In genomic region chr5:34210279-34210678, GRCm38 (mm10) we compare ENCODE assay signal across 8 mouse cellular contexts. TPM values are rescaled to one million over a fixed set of nuclear protein-coding genes. Genes with fewer than 3 reads are reported as not detected.
DNase-seq lines count a peak whose midpoint lies in the region; ATAC-seq and TF ChIP-seq lines count a peak whose summit lies in the region.

No protein-coding gene starts in this region.

- no peaks in the 10 kb centered on the region for H3K36me3 ChIP-seq in C2C12 (ENCODE audit: control insufficient read depth, insufficient read depth)
- no peaks in the 10 kb centered on the region for H3K36me3 ChIP-seq in liver, adult 2 months (ENCODE audit: control insufficient read depth, insufficient read depth, low read length)
- no peaks in the 10 kb centered on the region for H3K36me3 ChIP-seq in stomach, embryonic 15.5 days

- H3K9ac ChIP-seq in liver, adult 2 months (ENCODE audit: low read depth, low read length): no peak overlapping the region
- no peak overlapping the region for H3K9ac ChIP-seq in stomach, embryonic 15.5 days

- H3K27ac ChIP-seq in liver, adult 2 months (replicated peaks; ENCODE audit: insufficient read depth, low read depth, low read length): no peak overlapping the region
- H3K27ac ChIP-seq in stomach, embryonic 15.5 days: no peak overlapping the region

- peaks cover 32% of the 10 kb centered on the region for H3K27me3 ChIP-seq in C2C12 (ENCODE audit: control insufficient read depth, insufficient read depth, insufficient read length)
- H3K27me3 ChIP-seq in liver, adult 2 months (ENCODE audit: control insufficient read depth, insufficient read depth, low read length): no peaks in the 10 kb centered on the region
- H3K27me3 ChIP-seq in stomach, embryonic 15.5 days (replicated peaks): no peaks in the 10 kb centered on the region

- no peak for TF ChIP-seq POLR2A in liver, adult 2 months (IDR thresholded peaks at IDR 0.05; ENCODE audit: extremely low read depth, insufficient read depth, low read length)

- no peaks in the 10 kb centered on the region for H3K4me1 ChIP-seq in liver, adult 2 months (ENCODE audit: control insufficient read depth, insufficient read depth, low read length)
- no peaks in the 10 kb centered on the region for H3K4me1 ChIP-seq in stomach, embryonic 15.5 days

- H3K79me2 ChIP-seq in C2C12 (ENCODE audit: control insufficient read depth, insufficient read depth): no peaks in the 10 kb centered on the region
- no peaks in the 10 kb centered on the region for H3K79me2 ChIP-seq in liver, adult 2 months (ENCODE audit: control insufficient read depth, insufficient read depth, low read length)

- no peaks in the 10 kb centered on the region for H3K9me3 ChIP-seq in stomach, embryonic 15.5 days

- peak; percentile 72 to 75 for DNase-seq in adrenal gland, adult 18-20 months (ENCODE audit: low spot score in 2 of 2)
- peak; percentile 48 for DNase-seq in embryo, embryonic 11.5 days (ENCODE audit: low read depth, low spot score)
- peak; percentile 81 to 87 for DNase-seq in heart, adult 18-20 months
- peak; percentile 76 for DNase-seq in kidney, adult 9 months
- DNase-seq in liver, adult 2 months (ENCODE audit: extremely low read depth, low read depth, low spot score): peak; percentile 68
- peak; percentile 73 to 81 for DNase-seq in natural killer cell, adult 2 months (ENCODE audit: low spot score in 2 of 2)

- TF ChIP-seq CTCF in C2C12 (IDR thresholded peaks at IDR 0.05; ENCODE audit: control insufficient read depth, insufficient read depth, insufficient read length): peak; percentile 78
- peak; percentile 97 for TF ChIP-seq CTCF in liver, adult 2 months (IDR thresholded peaks at IDR 0.05; ENCODE audit: low read depth, low read length)

- WGBS in liver, adult 2 months: 0% methylated on average over 1 of the region's 1 CpGs
- WGBS in stomach, embryonic 15.5 days: 0% methylated on average over 1 of the region's 1 CpGs

- no peak overlapping the region for H3K4me3 ChIP-seq in C2C12 (ENCODE audit: insufficient read depth, poor library complexity, severe bottlenecking)
- H3K4me3 ChIP-seq in liver, adult 2 months (ENCODE audit: insufficient read depth, low read depth, low read length): no peak overlapping the region
- no peak overlapping the region for H3K4me3 ChIP-seq in stomach, embryonic 15.5 days (replicated peaks)

- H3K4me2 ChIP-seq in stomach, embryonic 15.5 days: no peak overlapping the region

- peak; percentile 85 for ATAC-seq in stomach, embryonic 15.5 days (ENCODE audit: insufficient read depth, low FRiP score, low read depth)

- no peaks in the 10 kb centered on the region for H3K79me3 ChIP-seq in C2C12 (ENCODE audit: low read depth)

- H3ac ChIP-seq in C2C12 (ENCODE audit: control insufficient read depth, insufficient read length, low read depth): no peak overlapping the region

TF ChIP-seq in C2C12, 6 proteins besides CTCF, POLR2A, EP300 and RAD21:
- TF ChIP-seq CEBPB (IDR thresholded peaks at IDR 0.05; ENCODE audit: low read depth) (no peak), MYOG (IDR thresholded peaks at IDR 0.05; ENCODE audit: control insufficient read depth, extremely low read depth, insufficient read length) (no peak), USF1 (IDR thresholded peaks at IDR 0.05; ENCODE audit: low read depth) (no peak), MAX (IDR thresholded peaks at IDR 0.05) (peak; percentile 54), FOSL1 (IDR thresholded peaks at IDR 0.05; ENCODE audit: insufficient read depth, low read length, poor library complexity, severe bottlenecking) (no peak)
TF ChIP-seq in C2C12: peak in this region for 1.

RNA-seq across cellular contexts. Expression of gene Mxd4, which starts 22.8 kb away (rescaled TPM):
- 15.3 TPM for polyA plus RNA-seq in C2C12 (2012; fragmentation: generic; extraction: Trizol)
- total RNA-seq in adrenal gland, adult 18-20 months (2021): 100 to 1,000 TPM; 108 to 114 TPM
- 10 to 100 TPM; 68.7 to 77.8 TPM for total RNA-seq in heart, adult 18-20 months (2021)
- 43.6 and 53.5 TPM in 2 replicates for total RNA-seq in liver, adult 2 months (2014; rRNA removed)
- polyA plus RNA-seq in liver, adult 2 months (2012; rRNA removed): 111 and 125 TPM in 2 replicates
- polyA plus RNA-seq in stomach, embryonic 15.5 days (2015; fragmentation: Nextera tagmentation; extraction: Ambion mirVana): 28.7 and 34.7 TPM in 2 replicates

RNA-seq across cellular contexts. Expression of gene Haus3, which starts 41.0 kb away (rescaled TPM):
- 7.3 TPM for polyA plus RNA-seq in C2C12 (2012; fragmentation: generic; extraction: Trizol)
- 1 to 10 TPM; 8.3 to 9.3 TPM for total RNA-seq in adrenal gland, adult 18-20 months (2021)
- 1 to 10 TPM; 5.3 TPM for total RNA-seq in heart, adult 18-20 months (2021)
- 3.9 and 4.0 TPM in 2 replicates for total RNA-seq in liver, adult 2 months (2014; rRNA removed)
- polyA plus RNA-seq in liver, adult 2 months (2012; rRNA removed): 0.17 and 0.27 TPM in 2 replicates
- polyA plus RNA-seq in stomach, embryonic 15.5 days (2015; fragmentation: Nextera tagmentation; extraction: Ambion mirVana): 33.7 and 35.9 TPM in 2 replicates

RNA-seq across cellular contexts. Expression of gene Poln, which starts 41.0 kb away (rescaled TPM):
- polyA plus RNA-seq in C2C12 (2012; fragmentation: generic; extraction: Trizol): 0.11 TPM
- total RNA-seq in adrenal gland, adult 18-20 months (2021): 10 to 100 TPM; 15.5 to 26.2 TPM
- 10 to 100 TPM; 10.9 to 13.0 TPM for total RNA-seq in heart, adult 18-20 months (2021)
- total RNA-seq in liver, adult 2 months (2014; rRNA removed): 0.13 TPM in 1 of 2 replicates, not detected in the other
- polyA plus RNA-seq in liver, adult 2 months (2012; rRNA removed): not detected in 2 replicates
- polyA plus RNA-seq in stomach, embryonic 15.5 days (2015; fragmentation: Nextera tagmentation; extraction: Ambion mirVana): 0.81 and 0.92 TPM in 2 replicates

Comparison
In these comparisons a context has a peak if more than half of its experiments do, and no peak if none do; other contexts are left out.
1. RNA of gene Poln, which starts 41.0 kb away (total RNA-seq): 15.5 to 26.2 TPM in adrenal gland, adult 18-20 months and 10.9 to 13.0 TPM in heart, adult 18-20 months; 0.13 TPM in liver, adult 2 months; every median in the first group is over 10 times any median in the second.
2. Peak in every context shown above with its lines, with median percentiles within 50 percentile points of each other: DNase-seq.